Mouse (Mus musculus): ENCODE data around the gene Ankfy1. TPM values are rescaled to one million over a fixed set of nuclear protein-coding genes. Genes with fewer than 3 reads are reported as not detected.
"Not testable (repeated sequence)": the region's sequence is repeated elsewhere in the genome, so short reads cannot be mapped to it uniquely, and the experiment has no call there.

The Ankfy1 gene
- polyA plus RNA-seq, 1 experiment from 2014 or later, result 10.6 TPM

DNA sequence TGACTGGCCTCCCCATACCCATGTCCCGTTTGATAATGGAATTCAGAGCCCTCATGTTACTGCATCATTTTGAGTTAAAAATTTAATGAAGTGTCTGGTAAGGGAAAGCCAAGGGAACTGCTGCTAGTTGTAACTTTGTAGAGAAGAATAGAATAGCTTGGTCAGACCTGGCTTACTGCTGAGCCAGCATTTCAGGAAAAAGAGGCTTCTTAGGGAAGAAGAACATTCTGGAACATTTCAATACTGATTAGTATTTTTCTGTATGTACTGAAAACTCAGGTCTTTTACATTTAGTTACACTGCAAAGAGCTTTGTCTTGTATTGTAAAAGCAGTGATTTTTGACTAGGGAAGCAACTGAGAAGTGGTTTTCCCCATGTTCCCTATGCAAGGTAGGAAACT lies 71.0 kb downstream of the Ankfy1 start:
- no peak overlapping the region for H3K4me2 ChIP-seq
- ATAC-seq (ENCODE audit: insufficient read depth), result no peak
- H3K36me3 ChIP-seq (replicated peaks), result peaks cover 88% of the 10 kb centered on the region
- no peaks in the 10 kb centered on the region for H3K9me3 ChIP-seq (replicated peaks)
- WGBS (ENCODE audit: insufficient replicate concordance), result 59% methylated on average over 1 of the region's 1 CpGs
- H3K27ac ChIP-seq (replicated peaks), result no peak overlapping the region
- no peaks in the 10 kb centered on the region for H3K27me3 ChIP-seq
- H3K4me1 ChIP-seq (replicated peaks), result no peaks in the 10 kb centered on the region
- no peak overlapping the region for H3K9ac ChIP-seq
- H3K4me3 ChIP-seq (replicated peaks), result no peak overlapping the region

DNA sequence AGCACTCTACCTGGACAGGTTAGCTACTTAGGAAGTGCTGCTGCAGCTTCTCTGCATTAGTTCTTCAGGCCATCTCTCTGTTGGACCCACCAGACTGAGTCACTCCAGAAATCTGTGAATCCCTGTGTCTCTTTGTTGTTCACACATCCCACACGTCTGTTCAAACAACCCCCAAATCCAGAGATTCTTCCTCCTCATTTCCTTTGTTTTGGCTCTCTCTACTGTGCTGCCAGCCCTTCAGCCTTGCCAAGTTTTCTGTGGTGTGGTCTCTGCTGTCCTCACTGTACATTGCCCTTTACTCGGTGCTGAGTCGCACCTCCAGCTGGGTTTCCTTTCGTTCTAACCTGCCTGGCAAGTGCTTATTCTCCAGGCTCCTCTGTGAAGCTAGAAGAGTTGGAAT lies 74.5 kb downstream of the Ankfy1 start:
- no peak for ATAC-seq (ENCODE audit: insufficient read depth)
- peaks cover 75% of the 10 kb centered on the region for H3K36me3 ChIP-seq (replicated peaks)
- WGBS (ENCODE audit: insufficient replicate concordance), result 81% methylated on average over 4 of the region's 4 CpGs
- no peaks in the 10 kb centered on the region for H3K4me1 ChIP-seq (replicated peaks)
- no peak overlapping the region for H3K4me2 ChIP-seq
- no peaks in the 10 kb centered on the region for H3K9me3 ChIP-seq (replicated peaks)
- no peak overlapping the region for H3K9ac ChIP-seq
- no peaks in the 10 kb centered on the region for H3K27me3 ChIP-seq
- no peak overlapping the region for H3K27ac ChIP-seq (replicated peaks)
- H3K4me3 ChIP-seq (replicated peaks), result no peak overlapping the region

- WGBS (ENCODE audit: insufficient replicate concordance), result 91% methylated on average over 8 of the region's 8 CpGs
- Histone ChIP-seq H3K9me3 (replicated peaks) (no peaks in the 10 kb centered on the region), H3K4me1 (replicated peaks) (no peaks in the 10 kb centered on the region), H3K36me3 (replicated peaks) (peaks cover 54% of the 10 kb centered on the region), H3K4me3 (replicated peaks) (no peak overlapping the region), H3K4me2 (no peak overlapping the region), H3K9ac (no peak overlapping the region), H3K27ac (replicated peaks) (no peak overlapping the region; the same call in 1 of the 2 replicates), H3K27me3 (no peaks in the 10 kb centered on the region)
- no peak for ATAC-seq (ENCODE audit: insufficient read depth)
Observed at GRCm38 (mm10) chr11:72767716-72768115, 77.9 kb downstream of the Ankfy1 start.

GRCm38 (mm10) chr11:72769061-72769460 lies 79.3 kb downstream of the Ankfy1 start:
- Histone ChIP-seq H3K4me1 (replicated peaks) (no peaks in the 10 kb centered on the region), H3K9ac (no peak overlapping the region), H3K9me3 (replicated peaks) (no peaks in the 10 kb centered on the region), H3K36me3 (replicated peaks) (peaks cover 41% of the 10 kb centered on the region), H3K27ac (replicated peaks) (no peak overlapping the region), H3K4me2 (no peak overlapping the region), H3K4me3 (replicated peaks) (no peak overlapping the region), H3K27me3 (no peaks in the 10 kb centered on the region)
- no peak for ATAC-seq (ENCODE audit: insufficient read depth)
- WGBS (ENCODE audit: insufficient replicate concordance), result 81% methylated on average over 3 of the region's 3 CpGs

DNA sequence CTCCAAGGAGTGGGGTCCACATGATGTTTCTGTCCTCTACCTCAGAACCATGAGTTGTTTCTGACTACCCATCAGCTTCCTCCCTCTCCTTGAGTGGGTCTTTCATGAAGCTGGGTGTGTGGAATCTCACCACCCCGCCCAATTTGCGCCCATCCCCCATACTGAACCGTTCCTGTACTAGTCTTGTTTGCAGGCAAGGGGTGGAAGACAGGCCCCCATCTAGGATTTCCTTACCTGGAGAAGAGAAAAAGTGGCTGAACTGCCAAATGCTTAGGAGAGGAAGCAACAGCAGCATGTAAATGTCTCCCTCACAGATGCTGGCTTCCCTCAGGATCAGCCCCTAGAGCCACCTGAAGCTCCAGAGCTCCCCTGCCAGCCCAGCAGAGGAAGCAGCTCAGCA lies 80.5 kb downstream of the Ankfy1 start:
- Histone ChIP-seq H3K27ac (replicated peaks) (no peak overlapping the region), H3K4me3 (replicated peaks) (no peak overlapping the region), H3K27me3 (no peaks in the 10 kb centered on the region), H3K4me2 (no peak overlapping the region), H3K9ac (no peak overlapping the region), H3K9me3 (replicated peaks) (no peaks in the 10 kb centered on the region), H3K4me1 (replicated peaks) (no peaks in the 10 kb centered on the region), H3K36me3 (replicated peaks) (peaks cover 34% of the 10 kb centered on the region)
- WGBS (ENCODE audit: insufficient replicate concordance), result 93% methylated on average over 3 of the region's 3 CpGs
- ATAC-seq (ENCODE audit: insufficient read depth), result no peak

GRCm38 (mm10) chr11:72770816-72771215 lies 81.0 kb downstream of the Ankfy1 start:
- Histone ChIP-seq H3K9me3 (replicated peaks) (no peaks in the 10 kb centered on the region), H3K36me3 (replicated peaks) (peaks cover 34% of the 10 kb centered on the region), H3K4me3 (replicated peaks) (no peak overlapping the region), H3K9ac (no peak overlapping the region), H3K4me1 (replicated peaks) (no peaks in the 10 kb centered on the region), H3K27me3 (no peaks in the 10 kb centered on the region), H3K27ac (replicated peaks) (no peak overlapping the region), H3K4me2 (no peak overlapping the region)
- WGBS (ENCODE audit: insufficient replicate concordance), result 85% methylated on average over 5 of the region's 5 CpGs
- no peak for ATAC-seq (ENCODE audit: insufficient read depth)

DNA sequence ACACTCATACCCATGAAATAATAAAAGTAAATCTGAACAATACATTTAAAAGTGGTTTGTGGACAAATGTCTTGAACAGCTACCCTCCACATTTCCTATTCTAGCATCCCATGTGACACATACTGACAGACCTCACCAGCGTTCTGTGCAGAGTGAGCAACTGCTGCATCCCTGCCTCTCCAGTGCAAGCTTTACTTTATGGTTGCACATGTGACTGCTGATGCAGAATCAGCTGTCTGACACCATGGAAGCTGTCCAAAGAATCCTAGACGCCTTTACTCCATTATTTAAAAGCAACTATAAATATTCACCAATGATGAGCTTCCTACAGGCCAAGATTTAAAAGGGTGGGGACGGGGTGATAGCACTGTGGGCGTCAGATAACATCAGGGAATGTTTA lies 81.7 kb downstream of the Ankfy1 start:
- ATAC-seq (ENCODE audit: insufficient read depth), result no peak
- no peaks in the 10 kb centered on the region for H3K9me3 ChIP-seq (replicated peaks)
- WGBS (ENCODE audit: insufficient replicate concordance), result 60% methylated on average over 4 of the region's 4 CpGs

GRCm38 (mm10) chr11:72772611-72773010 lies 82.8 kb downstream of the Ankfy1 start:
- H3K27me3 ChIP-seq; H3K9ac ChIP-seq; H3K27ac ChIP-seq (replicated peaks); ATAC-seq (ENCODE audit: insufficient read depth); H3K4me3 ChIP-seq (replicated peaks); H3K4me2 ChIP-seq; H3K4me1 ChIP-seq (replicated peaks); H3K9me3 ChIP-seq (replicated peaks): not testable (repeated sequence)
- peaks cover 28% of the 10 kb centered on the region for H3K36me3 ChIP-seq (replicated peaks)
- WGBS (ENCODE audit: insufficient replicate concordance), result 42% methylated on average over 1 of the region's 1 CpGs

More for the DNA sequence above, 81.7 kb downstream of the Ankfy1 start:
- no peak overlapping the region for H3K4me3 ChIP-seq (replicated peaks)
- H3K4me1 ChIP-seq (replicated peaks), result no peaks in the 10 kb centered on the region
- no peak overlapping the region for H3K27ac ChIP-seq (replicated peaks)
- peaks cover 34% of the 10 kb centered on the region for H3K36me3 ChIP-seq (replicated peaks)
- H3K27me3 ChIP-seq, result no peaks in the 10 kb centered on the region
- H3K9ac ChIP-seq, result no peak overlapping the region
- no peak overlapping the region for H3K4me2 ChIP-seq

GRCm38 (mm10) chr11:72778957-72779356 lies 89.2 kb downstream of the Ankfy1 start:
- Histone ChIP-seq H3K4me3 (replicated peaks) (no peak overlapping the region), H3K36me3 (replicated peaks) (no peaks in the 10 kb centered on the region), H3K4me1 (replicated peaks) (no peaks in the 10 kb centered on the region), H3K9ac (no peak overlapping the region), H3K9me3 (replicated peaks) (no peaks in the 10 kb centered on the region), H3K27me3 (no peaks in the 10 kb centered on the region), H3K4me2 (no peak overlapping the region), H3K27ac (replicated peaks) (no peak overlapping the region)
- no peak for ATAC-seq (ENCODE audit: insufficient read depth)

DNA sequence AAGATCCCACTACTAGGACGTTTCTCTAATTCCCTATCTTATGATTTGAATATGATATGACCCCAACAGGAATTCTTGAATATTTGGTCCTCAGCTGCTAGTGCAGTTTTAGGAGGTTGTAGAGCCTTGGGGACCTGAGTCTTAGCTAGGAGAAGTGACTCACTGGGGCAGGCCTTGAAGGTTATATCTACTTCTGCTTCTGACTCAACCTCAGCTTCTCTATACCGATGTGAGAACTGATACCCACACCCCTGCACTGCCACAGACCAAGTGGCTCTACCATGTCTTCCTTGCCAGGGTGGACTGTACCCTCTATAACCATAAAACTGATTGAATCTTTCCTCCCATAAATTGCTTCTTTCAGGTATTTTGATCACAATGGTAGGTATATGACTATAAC lies 92.3 kb downstream of the Ankfy1 start:
- Histone ChIP-seq H3K4me1 (replicated peaks) (no peaks in the 10 kb centered on the region), H3K9ac (no peak overlapping the region), H3K27ac (replicated peaks) (no peak overlapping the region), H3K4me2 (no peak overlapping the region), H3K4me3 (replicated peaks) (no peak overlapping the region), H3K9me3 (replicated peaks) (no peaks in the 10 kb centered on the region), H3K36me3 (replicated peaks) (no peaks in the 10 kb centered on the region), H3K27me3 (no peaks in the 10 kb centered on the region)
- WGBS (ENCODE audit: insufficient replicate concordance), result 27% methylated on average over 2 of the region's 2 CpGs
- ATAC-seq (ENCODE audit: insufficient read depth), result no peak

GRCm38 (mm10) chr11:72782503-72782902 lies 92.7 kb downstream of the Ankfy1 start:
- Histone ChIP-seq H3K9me3 (replicated peaks) (no peaks in the 10 kb centered on the region), H3K27me3 (no peaks in the 10 kb centered on the region), H3K4me1 (replicated peaks) (no peaks in the 10 kb centered on the region), H3K4me3 (replicated peaks) (no peak overlapping the region), H3K27ac (replicated peaks) (no peak overlapping the region), H3K36me3 (replicated peaks) (no peaks in the 10 kb centered on the region), H3K9ac (no peak overlapping the region), H3K4me2 (no peak overlapping the region)
- whole genome bisulfite sequencing (ENCODE audit: insufficient replicate concordance), result 65% methylated on average over 3 of the region's 3 CpGs
- no peak for ATAC-seq (ENCODE audit: insufficient read depth)

DNA sequence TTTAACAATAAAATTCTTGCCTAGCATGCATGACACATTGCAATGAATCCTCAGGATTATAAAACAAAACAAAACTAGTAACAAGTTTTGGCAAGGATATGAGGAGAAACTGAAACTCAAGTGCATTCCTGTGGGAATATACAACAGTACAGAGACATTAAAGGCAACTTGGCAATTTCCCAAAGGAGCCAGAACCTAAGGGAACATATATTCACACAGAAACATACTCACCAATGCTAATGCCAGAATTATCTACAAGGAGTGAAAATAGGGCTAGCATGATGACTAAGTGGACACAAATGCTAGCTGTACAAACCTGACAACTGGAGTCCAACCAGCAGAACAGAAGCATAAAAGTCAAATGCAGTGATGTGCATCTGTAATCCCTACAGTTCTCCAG lies 102.2 kb downstream of the Ankfy1 start:
- Histone ChIP-seq H3K9me3 (replicated peaks) (no peaks in the 10 kb centered on the region), H3K4me1 (replicated peaks) (peaks cover 21% of the 10 kb centered on the region), H3K4me2 (no peak overlapping the region), H3K27ac (replicated peaks) (no peak overlapping the region), H3K27me3 (no peaks in the 10 kb centered on the region), H3K4me3 (replicated peaks) (no peak overlapping the region), H3K9ac (no peak overlapping the region), H3K36me3 (replicated peaks) (no peaks in the 10 kb centered on the region)
- ATAC-seq (ENCODE audit: insufficient read depth), result no peak

Measured in liver, embryonic 15.5 days (tissue).